Mouse (Mus musculus) spleen, adult 2 months (tissue): ENCODE results near the gene Pld4. TPM values are rescaled to one million over a fixed set of nuclear protein-coding genes. Genes with fewer than 3 reads are reported as not detected.

Experiments
- DNase-seq, 2 experiments: peaks; one replicate each; pipeline versions ENCODE4 v3.0.0 to v3.0.0-alpha.2; 2012 to 2021; ENCODE audit warnings: low spot score in 2 of 2, low read depth in 1 of 2
- H3K27ac ChIP-seq: fragments of 200-500 bp; 2 replicates; pipeline ENCODE4 v1.5.1; 2012; ENCODE audit warnings: low read length, inconsistent platforms; ENCODE audit not compliant: insufficient read depth
- H3K27me3 ChIP-seq: fragments of 200-500 bp; 2 replicates; pipeline ENCODE4 v1.6.1; 2012; ENCODE audit warnings: mild to moderate bottlenecking, moderate library complexity, low read length, inconsistent platforms; ENCODE audit not compliant: control insufficient read depth, insufficient read depth
- H3K36me3 ChIP-seq: fragments of 200-500 bp; 2 replicates; pipeline ENCODE4 v1.6.1; 2012; ENCODE audit warnings: mild to moderate bottlenecking, low read length, inconsistent platforms; ENCODE audit not compliant: control insufficient read depth, insufficient read depth
- H3K4me1 ChIP-seq: fragments of 200-500 bp; 2 replicates; pipeline ENCODE4 v1.6.1; 2011; ENCODE audit warnings: inconsistent platforms; ENCODE audit not compliant: control insufficient read depth, insufficient read depth, insufficient read length
- H3K4me3 ChIP-seq: fragments of 200-500 bp; 2 replicates; pipeline ENCODE4 v1.5.1; 2011; ENCODE audit warnings: mild to moderate bottlenecking, inconsistent platforms; ENCODE audit not compliant: insufficient read depth, insufficient read length; ENCODE audit errors: extremely low read depth
- CTCF ChIP-seq: fragments of 200-500 bp; IDR thresholded peaks from 2 replicates; pipeline ENCODE4 v1.5.1; 2011; ENCODE audit warnings: mild to moderate bottlenecking, inconsistent platforms; ENCODE audit not compliant: insufficient read depth, insufficient read length, insufficient replicate concordance; ENCODE audit errors: extremely low read depth
- POLR2A ChIP-seq: fragments of 200-500 bp; IDR thresholded peaks from 2 replicates; pipeline ENCODE4 v1.6.1; 2011; ENCODE audit warnings: low read depth, low read length, inconsistent platforms
- WGBS: fragments of 180-500 bp; shearing (Covaris S2); methylation state at CpG from one replicate; pipeline ENCODE4 v1.1.7; 2018; 5-methylcytosine and 5-hydroxymethylcytosine counted together
- polyA plus RNA-seq: library from polyadenylated mRNA; depleted of rRNA; stranded (reverse); fragments of >200 nt; gene quantifications from 2 replicates; pipeline ENCODE4 v1.2.3, GENCODE M21; 2012

Pld4 gene
- polyA plus RNA-seq, 1 experiment: 332 TPM

DNA sequence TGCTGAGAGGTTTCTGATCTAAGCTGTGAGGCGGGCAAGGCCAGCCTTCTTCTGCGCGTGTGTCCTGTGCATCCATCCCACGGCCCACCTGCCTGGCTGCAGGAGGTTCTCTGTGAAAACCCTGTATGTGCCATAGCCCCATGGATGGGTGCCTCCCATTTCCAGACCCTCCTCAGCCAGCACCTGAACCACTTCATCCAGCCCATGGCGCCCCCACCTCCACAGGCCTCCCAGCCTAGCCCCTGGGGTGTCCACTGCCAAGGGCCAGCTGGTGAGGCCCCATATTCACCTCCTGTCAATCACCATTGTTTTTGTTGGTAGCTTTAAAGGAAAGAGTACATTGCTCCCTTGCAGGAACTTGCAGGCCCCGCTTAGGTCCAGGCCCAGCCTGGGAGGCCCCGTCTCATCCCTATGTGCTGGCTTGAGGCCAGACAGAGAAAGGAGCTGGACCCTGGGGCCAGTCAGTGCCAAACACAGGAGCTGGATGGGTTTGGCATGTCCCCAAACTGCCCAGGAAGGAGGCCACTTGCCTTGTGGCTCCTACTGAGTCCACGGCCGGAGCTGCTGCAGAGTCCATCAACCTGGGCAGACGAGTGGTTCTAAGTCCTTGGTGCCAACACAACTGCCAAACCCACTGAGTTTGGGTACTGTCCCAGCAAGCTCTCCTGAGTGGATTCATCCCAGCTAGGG, 15.4 kb upstream of the Pld4 start:
- 89% methylated on average over 10 of the region's 10 CpGs for WGBS

DNA sequence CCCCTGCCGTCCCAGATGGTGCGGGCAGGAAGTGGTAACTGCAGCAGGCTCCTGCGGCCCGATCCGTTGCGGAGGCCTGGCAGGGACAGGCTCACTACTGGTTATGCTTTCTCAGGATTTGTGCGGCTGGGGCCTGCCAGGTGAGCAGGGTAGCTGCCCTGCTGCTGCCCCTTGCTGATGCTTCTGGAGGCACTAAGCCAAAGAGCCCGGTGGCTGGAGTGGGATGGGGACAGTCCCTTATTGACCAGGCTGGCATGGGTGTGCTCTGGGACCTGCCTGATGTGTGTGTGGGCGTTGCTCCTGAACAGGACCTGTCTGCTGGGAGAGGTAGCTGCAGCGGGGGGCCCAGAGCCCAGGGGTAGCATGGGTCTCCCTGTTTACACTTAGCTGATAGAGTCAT, 14.7 kb upstream of the Pld4 start:
- TF ChIP-seq CTCF: no peak
- TF ChIP-seq POLR2A: no peak
- WGBS: 73% methylated on average over 10 of the region's 10 CpGs
- Histone ChIP-seq H3K4me1 (peaks cover 5% of the 10 kb centered on the region; the same call in 1 of the 2 replicates), H3K4me3 (no peak overlapping the region), H3K36me3 (no peaks in the 10 kb centered on the region), H3K27ac (no peak overlapping the region), H3K27me3 (no peaks in the 10 kb centered on the region)
- DNase-seq: no peak

More for the DNA sequence above, 15.4 kb upstream of the Pld4 start:
- Histone ChIP-seq H3K36me3 (no peaks in the 10 kb centered on the region), H3K27me3 (no peaks in the 10 kb centered on the region), H3K4me3 (no peak overlapping the region), H3K27ac (no peak overlapping the region), H3K4me1 (peaks cover 5% of the 10 kb centered on the region; the same call in 1 of the 2 replicates)
- DNase-seq: no peak
- TF ChIP-seq CTCF (no peak), POLR2A (no peak)

DNA sequence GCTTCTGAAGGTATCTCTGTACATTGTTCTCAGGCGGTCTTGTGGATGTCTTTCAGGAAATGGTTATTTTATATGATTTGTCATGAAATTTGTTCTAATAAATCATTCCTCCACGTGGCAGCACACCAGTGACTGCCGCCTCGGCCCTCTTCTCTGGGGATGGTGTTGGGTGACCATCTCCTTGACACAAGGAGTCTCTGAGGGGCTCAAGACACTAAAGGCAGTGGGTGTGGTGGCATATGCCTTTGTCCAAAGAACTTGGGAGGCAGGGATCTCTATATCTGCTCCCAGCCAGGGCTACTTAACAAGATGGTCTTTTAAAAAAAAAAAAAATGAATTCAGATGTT, 14.0 kb upstream of the Pld4 start:
- no peaks in the 10 kb centered on the region for H3K36me3 ChIP-seq
- H3K4me3 ChIP-seq: no peak overlapping the region
- peaks cover 5% of the 10 kb centered on the region; the same call in 1 of the 2 replicates for H3K4me1 ChIP-seq
- no peak overlapping the region for H3K27ac ChIP-seq
- DNase-seq: no peak
- 85% methylated on average over 4 of the region's 4 CpGs for WGBS
- TF ChIP-seq POLR2A (no peak), CTCF (no peak)
- no peaks in the 10 kb centered on the region for H3K27me3 ChIP-seq

DNA sequence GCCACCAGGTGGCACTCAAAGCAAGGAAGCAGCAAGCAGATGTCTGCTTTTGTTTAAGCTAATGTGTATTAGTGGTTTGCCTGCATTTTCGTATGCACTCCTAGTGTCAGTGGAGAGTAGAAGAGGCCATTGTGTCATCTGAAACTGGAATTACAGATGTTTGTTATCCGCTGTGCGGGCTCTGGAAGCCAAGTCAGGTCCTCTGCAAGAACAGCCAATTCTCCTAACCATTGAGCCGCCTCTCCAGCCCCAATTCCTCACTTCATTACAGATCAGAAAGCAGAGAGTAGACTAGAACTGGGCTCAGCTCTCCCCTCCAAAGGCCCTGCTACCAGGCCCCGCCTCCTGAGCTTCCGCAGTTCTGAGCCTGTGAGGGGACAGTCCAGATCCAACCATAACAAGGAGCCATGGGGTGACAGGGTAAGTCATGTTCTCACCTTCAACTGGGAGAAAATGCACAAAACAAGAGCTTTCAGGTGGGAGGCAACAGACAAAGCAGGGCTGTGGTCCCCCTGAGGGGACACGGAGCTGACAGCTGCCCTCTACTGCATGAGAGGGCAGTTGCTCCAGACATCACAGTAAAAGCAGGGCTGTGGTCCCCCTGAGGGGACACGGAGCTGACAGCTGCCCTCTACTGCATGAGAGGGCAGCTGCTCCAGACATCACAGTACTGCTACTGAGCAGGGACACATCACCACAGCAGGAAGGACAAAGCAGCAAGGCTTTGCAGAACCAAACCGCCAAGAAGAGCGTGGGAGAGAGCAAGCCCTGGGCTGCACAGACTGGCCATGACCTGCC, 13.4 kb upstream of the Pld4 start:
- no peaks in the 10 kb centered on the region for H3K36me3 ChIP-seq
- H3K27me3 ChIP-seq: no peaks in the 10 kb centered on the region
- H3K27ac ChIP-seq: no peak overlapping the region
- H3K4me3 ChIP-seq: no peak overlapping the region
- peak; percentile 49; the same call in 1 of the 2 replicates for TF ChIP-seq CTCF
- no peak for TF ChIP-seq POLR2A
- WGBS: 31% methylated on average over 10 of the region's 10 CpGs
- peak; percentile 34 to 64 for DNase-seq
- H3K4me1 ChIP-seq: peaks cover 5% of the 10 kb centered on the region; the same call in 1 of the 2 replicates

DNA sequence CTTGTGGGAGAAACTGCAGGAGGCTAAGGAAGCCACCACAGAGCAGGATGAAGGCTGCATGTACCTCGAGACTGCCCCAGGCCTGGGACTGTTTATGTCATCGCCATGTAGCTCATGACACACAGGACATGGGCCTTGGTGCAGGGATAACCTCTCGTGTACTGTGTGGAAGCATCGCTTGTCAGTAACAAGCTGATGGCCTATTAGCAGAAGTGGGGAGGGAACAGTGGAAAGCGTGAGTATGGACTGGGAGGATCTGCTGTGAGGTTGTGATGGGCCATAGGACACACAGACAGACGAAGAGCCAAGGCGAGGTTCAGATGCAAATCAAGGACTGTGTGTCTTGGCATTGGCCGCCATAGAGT, 12.9 kb upstream of the Pld4 start:
- no peaks in the 10 kb centered on the region for H3K36me3 ChIP-seq
- no peak overlapping the region for H3K27ac ChIP-seq
- TF ChIP-seq CTCF: no peak
- TF ChIP-seq POLR2A: no peak
- H3K4me3 ChIP-seq: no peak overlapping the region
- no peak for DNase-seq
- H3K27me3 ChIP-seq: no peaks in the 10 kb centered on the region
- H3K4me1 ChIP-seq: peaks cover 3% of the 10 kb centered on the region; the same call in 1 of the 2 replicates
- 76% methylated on average over 8 of the region's 8 CpGs for WGBS

DNA sequence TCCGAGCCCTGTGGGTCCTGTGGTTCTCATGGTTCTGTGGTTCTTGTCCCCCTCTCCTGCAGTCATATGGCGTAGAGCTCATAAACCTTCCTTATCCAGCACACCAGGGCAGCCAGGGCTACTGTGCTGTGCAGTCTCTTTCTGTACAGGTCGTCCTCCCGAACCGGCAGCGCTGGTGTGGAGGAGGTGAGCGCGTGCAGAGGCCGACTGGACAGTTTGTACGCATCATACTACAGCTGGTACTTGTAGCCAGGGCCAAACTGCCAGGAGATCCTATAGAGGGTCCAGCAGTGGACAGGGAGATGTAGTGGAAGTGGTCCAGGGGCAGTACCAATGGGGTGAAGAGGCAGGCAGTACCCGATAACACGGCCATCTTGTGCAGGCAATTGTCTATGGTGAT, 9.5 kb upstream of the Pld4 start:
- WGBS: 88% methylated on average over 12 of the region's 12 CpGs
- DNase-seq: no peak
- Histone ChIP-seq H3K36me3 (no peaks in the 10 kb centered on the region), H3K27ac (no peak overlapping the region), H3K4me1 (no peaks in the 10 kb centered on the region), H3K4me3 (no peak overlapping the region), H3K27me3 (no peaks in the 10 kb centered on the region)
- TF ChIP-seq POLR2A (no peak), CTCF (no peak)

DNA sequence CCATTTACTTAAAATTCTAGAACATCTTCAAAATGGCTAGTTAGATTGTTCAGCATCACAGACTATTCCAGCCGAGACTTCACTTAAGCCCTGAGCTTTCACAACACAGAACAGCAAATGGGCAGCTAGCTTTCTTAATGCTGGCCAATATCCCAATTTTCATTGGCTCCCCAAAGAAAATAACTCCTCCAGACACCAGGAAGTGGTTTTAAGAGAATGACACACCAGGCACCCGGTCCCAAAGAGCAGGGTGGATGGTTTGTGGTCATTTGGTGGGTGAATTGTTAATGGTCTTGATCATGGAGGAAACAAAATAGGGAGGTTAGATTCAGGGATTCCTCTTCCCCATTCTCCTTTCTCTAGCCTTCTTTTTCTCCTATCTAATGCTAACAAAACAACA, 8.1 kb upstream of the Pld4 start:
- Histone ChIP-seq H3K27ac (no peak overlapping the region), H3K4me3 (no peak overlapping the region), H3K27me3 (no peaks in the 10 kb centered on the region), H3K4me1 (no peaks in the 10 kb centered on the region), H3K36me3 (no peaks in the 10 kb centered on the region)
- no peak for DNase-seq
- 13% methylated on average over 2 of the region's 2 CpGs for WGBS
- TF ChIP-seq CTCF (no peak), POLR2A (no peak)
